Mouse (Mus musculus) urinary bladder, adult 2 months (tissue): ENCODE measurements at regions not wholly inside any gene's neighbourhood (a gene's known extent, or its start where the extent isn't known, plus 50 kb on each side); places are given as distances from the start of the nearest gene placed in this dataset.

Experiments
- DNase-seq: peaks from one replicate; pipeline ENCODE4 v3.0.0; 2022; ENCODE audit warnings: low spot score

DNA sequence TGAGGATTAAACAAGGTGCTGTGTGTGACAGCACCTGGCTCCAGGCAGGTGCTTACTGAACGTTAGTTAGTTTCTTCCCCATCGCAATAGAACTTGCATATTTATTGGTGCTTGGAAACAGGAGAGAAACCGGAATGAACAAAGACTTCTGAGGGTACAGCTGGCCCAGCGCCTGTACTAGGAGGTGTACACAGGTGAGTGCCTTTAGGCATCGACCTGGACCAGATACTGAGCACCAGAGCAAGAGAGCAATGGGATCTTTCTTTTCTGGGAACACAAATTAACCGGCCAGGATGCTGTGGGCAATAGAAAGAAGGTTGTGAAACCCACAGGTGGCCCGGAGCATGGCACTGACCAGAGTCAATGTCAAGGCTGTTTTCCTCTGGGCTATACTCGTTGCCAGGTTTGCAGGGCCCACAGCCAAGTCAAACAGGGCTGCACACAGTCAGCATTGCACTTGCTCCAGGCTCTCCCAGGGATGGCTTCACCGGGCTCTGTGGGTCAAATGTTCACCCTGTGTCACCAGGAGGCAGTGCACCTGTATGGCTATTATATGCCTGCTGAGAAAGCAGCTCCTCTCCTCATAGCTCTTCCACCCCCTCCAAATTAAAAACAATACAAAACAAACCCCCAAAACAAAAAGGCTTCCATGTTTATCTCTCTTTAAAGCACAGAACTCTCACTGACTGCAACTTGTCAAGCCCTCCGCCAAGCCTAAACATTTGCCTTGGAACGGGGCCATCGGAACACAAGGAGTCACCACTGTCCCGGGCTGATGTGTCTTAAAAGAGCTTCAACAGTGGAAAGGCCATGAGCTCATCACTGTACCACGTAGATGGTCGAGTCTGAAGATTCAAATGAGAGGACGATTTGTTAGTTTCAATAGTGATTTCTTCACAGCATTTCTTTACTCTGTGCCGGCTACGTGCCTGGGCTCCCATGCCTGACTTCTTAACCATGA is 629.1 kb downstream of the Rnf144a start:
- DNase-seq, result no peak

DNA sequence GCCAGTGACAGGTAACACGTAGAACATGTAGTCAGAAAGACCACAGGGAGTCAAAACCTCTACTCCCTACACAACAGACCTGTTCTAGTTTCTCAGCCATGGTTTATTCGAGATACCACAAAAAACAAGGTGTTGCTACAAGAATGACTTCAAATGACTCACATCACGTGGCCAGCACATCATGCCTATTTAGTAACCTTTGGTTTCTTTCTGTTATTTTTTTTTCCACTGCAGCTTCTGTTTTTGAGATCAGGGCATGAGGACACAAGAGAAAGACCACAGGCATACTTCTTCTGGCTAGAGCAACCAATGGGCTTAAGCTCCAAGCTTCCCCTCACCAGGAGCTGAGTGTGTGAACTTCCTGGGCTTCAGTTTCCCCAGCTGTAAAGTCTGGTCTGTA is 630.7 kb downstream of the Rnf144a start:
- no peak for DNase-seq

DNA sequence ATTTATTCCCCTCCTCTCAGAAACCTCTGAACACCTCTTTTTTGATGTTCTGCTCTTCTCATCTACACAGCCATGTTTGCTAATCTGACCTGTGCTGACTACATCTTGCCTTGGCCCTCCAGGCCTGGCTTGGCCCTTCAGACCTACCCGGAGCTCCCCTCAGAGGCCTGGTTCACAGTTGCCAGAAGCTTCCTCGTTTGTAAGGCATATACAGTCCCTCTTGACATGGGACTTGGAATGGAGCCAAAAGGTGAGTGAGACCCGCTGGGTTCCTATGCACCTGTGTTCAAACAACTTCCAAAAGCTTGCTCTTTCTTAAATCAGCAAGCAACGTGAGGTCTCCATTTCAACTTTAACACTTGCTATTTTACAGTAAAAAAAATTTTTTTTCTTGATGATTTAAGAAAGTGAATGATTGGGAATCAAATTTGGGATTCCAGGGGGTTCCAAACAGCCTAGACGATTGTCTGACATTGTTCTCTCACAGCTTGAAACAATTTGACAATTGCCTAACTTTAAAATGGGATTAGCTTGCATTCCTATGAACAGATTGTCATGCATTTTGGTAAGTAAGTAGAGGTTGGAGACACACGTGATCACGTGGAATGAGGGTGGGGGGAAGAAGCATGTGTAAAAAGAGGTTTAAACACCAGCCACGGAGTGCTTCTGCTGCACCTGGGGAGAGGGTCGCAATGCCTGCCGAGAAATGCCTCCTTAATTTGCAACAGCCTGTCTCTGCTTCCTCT is 631.9 kb downstream of the Rnf144a start:
- DNase-seq, result no peak

DNA sequence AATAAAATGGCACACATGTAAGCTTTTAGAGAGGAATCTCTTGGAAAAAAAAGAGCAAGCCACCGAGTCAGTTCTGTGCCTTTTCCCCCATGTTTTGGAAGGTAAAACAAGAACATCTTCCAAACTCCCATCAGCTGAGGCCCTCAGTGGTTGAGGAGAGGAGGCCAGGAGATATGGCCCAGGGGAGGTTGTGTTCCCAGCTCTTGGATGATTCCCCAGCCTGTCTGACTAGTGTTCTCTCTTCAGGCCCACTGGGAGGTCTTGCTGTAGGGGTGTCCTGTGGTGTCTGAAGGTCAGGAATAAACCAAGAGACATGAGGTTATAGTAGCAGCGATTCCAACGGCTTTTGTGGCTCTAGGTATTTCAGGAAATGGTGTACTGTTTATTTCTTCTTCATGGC is 643.2 kb downstream of the Rnf144a start:
- no peak for DNase-seq

DNA sequence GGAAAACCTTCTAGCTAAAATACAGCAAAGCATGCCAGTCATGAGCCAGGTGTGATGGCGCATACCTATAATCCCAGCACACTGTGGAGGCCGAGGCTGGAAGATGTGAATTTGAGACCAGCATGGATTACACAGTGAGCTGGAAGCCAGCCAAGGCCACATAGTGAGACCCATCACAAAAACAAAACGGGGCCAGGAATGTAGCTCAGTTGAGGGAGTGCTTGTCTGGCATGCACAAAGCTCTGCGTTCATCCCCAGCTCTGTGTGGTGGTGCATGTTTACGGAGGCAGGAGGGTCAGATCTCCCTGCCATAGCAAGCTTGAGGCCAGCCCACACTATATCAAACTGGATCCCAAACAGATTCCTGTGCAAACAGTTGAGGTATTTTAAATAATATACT is 646.4 kb downstream of the Rnf144a start:
- no peak for DNase-seq

DNA sequence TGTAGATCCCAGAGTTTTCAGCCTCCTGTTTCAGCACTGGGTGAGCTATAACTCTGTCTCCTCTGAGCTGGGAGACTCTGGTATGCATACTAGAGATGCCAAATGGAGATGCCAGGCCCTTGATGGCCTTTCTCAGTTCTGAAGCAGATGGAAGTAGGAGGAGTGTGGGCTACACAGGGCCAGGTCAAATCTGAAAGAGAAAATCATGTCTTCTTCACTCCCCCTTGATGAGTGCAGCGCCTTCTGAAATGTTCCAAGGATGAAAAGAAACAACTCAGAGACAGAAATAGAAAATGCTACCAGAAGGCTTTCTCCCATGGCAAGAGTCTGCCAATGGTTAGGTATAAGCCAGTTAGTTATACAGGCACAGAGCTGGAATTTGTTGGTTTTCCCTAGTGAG is 652.0 kb downstream of the Rnf144a start:
- no peak for DNase-seq

DNA sequence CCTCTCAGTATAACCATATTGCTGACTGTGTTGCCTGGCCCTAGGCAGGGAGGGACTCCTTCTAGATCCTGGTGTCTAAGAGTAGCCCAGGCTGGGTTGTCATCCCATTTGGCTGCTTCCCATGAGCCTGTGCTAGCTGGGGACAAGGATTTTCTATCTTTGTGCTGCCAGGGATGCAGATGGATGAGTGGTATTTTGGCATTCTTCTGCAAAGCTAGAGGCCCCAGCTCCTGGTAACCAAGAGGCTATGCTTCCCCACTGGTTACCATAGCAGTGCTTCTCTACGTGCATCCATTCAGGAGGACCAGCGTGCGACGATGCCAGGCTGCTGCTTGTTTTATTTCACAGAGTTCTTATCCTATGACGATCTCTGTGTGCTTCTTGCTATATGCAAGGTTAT is 658.0 kb downstream of the Rnf144a start:
- DNase-seq, result no peak

DNA sequence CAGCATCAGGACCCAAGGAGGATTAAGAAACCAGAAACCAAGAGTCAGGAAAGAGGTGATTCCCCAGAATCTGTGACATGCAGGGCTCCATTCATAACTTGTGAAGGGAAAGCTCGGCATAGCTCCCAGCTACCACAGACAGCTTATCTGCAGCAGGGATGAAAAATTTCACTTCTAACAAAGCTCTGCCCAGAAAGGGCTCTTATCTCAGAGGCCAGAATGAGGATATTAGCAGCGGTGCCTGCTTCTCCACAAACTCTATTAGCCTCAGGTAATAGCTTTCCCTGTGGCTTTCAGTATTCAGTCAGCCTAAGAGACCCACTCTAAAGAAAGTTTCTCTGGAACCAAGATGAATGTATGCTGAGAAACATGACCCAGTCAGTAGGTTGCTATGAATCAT is 636.9 kb upstream of the Id2 start:
- DNase-seq, result no peak

DNA sequence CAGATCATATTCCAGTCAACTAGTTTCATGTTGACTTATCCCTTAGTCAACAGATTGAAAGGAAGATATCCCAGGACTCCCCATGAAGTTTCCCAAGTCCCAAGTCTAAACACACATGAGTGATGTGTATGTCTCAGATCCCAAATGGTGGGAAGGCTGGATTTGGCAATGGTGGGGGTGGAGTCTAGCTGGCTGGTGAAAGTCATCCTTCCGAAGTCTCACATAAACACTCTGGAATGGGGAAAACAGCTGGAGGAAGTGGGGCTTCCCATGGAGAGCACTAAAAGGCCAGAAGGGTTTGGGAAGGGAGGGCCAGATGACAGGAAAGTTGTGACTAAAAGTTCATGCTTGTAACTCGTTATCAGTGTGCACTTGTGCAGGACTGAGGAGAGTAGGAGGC is 628.8 kb upstream of the Id2 start:
- DNase-seq, result no peak

DNA sequence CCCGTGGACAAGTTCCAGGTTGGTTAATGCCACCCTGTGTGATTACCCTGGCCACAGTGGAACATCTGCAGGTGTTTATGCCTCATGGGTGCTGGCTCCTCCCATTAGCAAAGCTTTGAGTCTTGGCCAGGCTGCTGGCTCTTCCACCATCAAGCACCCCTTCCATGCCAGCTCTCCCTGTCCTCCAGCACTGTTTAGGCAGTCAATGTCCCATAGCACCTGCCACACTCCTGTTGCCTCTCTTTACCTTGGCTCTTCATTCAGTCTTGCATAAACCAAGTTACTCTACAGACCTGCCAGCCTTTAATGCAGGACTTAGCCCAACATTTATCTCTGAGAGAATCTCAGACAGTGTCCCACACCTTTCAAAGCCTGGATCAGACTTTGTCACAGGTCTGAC is 614.2 kb upstream of the Id2 start:
- no peak for DNase-seq

DNA sequence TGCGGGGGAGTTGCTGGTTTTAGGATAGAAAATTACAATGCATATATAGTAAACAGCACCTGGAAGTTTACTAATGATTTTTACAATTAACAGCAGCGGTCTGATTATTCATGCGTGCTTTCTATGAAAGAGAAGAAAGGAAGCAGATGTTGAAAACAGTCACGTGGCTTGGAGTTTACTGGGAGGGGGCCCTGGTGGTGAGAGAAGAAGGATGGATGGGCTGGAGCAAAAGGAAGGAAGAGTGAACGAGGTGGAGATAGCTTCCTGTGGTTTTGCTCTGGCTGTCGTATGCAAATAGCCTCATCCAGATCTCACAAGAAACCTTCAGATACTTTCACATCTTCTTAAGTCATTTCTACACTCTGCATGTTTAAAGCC is 606.1 kb upstream of the Id2 start:
- no peak for DNase-seq

DNA sequence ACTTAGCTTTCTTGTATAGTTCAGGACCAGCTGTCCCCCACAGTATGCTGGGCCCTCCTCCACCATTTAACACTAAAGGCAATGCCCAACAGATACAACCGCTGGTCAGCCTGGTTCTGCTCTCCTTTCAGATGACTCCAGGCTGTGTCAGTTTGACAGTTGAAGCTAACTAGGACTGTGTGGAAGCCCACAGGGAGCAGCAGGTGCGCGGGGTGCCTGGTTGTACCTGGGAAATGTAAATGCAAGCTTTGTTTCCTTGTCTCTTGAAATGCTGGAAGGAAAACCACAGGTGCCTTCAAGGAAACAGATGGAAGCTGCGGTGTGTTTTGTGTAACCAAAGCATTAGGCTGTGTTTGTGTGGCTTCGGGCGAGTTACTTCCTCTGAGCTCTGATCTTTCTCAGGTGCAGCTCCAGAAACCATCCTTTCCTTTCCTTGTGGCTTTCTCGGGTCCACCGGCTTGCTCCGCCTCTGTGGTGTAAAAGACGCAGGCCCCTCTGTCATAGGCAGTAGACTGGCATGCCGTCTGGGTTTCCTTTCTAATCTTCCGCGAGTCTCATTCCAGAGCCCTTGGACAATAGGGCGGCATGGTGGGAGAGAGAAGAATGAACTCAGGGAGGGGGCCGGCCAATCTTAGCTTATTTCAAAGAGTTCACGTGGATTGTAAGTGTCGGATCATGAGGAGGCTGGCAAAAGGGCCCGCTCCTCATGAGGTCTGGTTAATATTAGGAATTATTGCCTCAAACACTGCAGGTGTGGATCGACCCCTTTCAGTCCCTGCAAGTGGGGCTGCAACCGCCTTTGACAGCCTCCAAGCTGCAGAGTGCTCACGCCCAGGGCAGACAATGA is 605.5 kb upstream of the Id2 start:
- no peak for DNase-seq

DNA sequence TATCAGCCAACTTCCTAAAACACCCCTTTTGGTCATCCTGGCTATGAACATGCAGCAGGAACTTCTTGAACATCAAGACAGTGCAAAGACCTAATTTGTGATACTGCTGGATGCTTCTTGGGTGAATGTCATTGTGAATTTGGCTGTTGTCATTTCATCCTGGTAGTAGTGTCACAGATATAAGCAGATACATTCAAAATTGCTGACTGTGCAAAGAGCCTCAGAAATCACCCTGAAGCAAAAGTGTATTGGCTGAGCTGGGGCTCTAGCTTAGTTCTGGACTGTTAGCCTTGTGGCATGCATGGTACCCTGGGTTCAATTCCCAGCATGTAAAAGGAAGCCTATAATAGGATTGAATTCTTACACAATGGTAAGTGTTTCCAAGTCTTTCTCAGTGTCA is 590.1 kb upstream of the Id2 start:
- DNase-seq, result no peak

DNA sequence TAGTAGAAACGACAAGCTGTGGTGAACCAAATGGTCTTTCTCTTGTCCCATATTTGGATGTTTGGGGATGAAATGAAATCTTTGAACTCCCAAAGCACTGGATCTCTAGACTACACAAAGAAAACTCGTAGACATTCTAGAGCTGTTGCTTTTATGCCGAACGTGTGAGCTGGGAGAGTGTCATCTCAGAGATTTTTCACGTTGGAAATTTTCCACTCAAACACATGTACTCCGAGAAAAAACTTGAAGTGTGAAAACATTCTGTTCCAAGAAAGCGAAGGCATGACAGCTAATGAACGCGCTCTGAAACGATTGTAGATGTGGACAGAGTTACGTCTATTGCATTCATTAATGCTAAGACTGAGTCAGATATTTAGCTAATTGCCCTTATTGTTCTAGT is 579.7 kb upstream of the Id2 start:
- no peak for DNase-seq

DNA sequence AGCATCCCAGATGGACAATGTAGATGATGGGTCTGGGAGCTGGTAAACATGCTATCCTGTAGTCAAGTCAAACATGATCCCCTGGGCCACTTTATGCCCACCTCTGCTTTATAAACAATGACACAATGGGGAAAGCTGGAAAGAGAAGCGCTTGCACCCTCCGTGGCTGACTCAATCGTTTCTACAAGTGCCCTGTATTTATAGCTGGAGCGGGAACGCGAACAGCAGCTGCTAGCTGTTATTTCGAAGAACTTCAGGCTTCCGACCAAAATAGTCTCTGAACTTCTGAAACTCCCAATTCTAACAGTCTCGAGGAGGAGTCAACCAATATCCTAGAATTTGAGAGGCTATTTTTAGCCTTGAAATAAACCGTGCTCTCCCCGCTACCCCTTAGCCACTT is 571.4 kb upstream of the Id2 start:
- no peak for DNase-seq

DNA sequence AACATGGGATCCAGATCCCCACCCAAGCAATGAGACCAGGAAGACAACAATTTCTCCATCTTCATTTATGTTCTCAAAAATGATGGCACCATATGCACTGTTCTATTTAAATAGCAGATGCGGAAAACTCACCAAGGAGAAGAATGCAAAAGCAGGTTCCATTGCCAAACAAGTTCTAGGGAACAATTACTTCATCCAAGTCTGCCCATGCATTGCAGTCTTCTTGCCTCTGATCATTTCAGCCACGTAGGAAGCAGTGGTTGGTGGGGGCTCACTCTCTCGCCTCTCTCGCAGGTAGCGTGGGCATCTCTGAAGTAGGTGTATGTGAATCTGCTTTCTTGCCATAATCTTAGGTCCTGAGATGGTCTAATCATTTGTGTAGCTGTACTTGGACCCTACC is 557.5 kb upstream of the Id2 start:
- DNase-seq, result no peak

DNA sequence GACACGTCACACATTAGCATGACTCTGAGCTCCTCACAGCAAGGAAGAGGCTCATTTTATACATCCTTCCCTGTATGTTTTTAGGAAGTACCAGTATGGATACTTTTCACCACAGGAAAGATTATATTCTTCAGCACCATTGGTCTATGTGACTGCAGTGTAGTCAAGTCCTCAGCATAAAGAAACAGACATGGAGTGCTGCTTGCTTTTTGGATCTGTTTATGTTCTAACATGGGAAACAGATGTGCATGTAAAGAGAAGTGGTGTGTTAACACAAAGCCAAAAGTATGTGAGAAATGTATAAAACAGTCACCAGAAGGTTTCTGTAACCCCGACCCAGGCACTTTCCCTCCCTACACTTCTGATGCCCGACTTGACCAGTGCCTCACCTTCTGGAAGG is 553.3 kb upstream of the Id2 start:
- no peak for DNase-seq

DNA sequence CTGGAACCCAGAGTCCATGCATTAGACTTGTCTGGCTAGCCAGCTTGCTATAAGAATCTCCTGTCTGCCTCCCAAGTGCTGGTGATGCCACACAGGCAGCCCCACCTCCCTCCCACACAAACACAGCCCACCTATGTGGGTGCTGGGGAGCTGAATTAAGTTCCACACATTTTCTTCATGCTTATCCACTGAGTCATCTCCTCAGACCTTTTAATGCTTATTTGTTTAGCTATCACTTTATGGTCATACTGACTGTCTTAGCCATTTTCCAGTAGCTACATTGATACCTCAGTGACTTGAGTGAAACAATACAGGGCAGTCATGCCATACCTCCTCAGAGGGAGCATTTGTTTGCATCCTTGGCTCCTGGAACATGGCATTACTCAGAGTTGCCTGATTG is 531.1 kb upstream of the Id2 start:
- no peak for DNase-seq

DNA sequence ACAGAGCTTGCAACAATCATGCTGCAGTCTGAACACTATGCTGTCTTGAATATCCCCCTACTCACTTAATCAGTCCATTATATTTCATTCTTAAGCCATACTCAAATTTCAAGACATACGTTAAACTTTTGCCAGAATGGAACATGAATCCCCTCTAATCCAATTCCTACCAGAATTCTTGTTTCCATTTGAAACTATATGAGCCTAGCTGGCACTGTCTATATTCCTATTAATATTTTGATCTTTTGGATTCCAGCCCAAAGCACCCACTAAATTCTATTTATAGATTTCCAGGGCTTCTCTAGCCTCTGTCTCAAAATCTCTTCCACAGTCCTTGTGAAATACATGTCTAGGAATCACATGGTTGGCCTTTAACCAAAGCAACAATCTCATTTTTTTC is 528.9 kb upstream of the Id2 start:
- DNase-seq, result no peak

DNA sequence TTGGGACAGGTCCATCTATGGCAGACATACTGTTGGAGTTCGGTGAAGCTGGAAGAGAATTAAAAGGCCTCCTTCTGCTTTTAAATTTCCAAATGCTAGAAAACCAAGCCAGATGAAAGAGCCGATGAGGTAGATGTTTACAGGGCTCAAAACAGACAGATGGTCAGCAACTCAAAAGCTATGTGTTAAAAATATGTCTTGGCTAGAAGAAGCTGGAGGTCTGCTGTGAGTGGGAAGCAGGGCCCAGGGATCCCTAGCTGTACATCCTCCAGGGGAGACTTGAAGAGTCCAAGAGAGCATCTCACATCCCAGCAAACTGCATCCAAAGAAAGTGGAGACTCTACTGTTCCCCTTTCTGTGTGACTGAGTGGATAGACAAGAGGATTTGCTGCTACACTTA is 526.5 kb upstream of the Id2 start:
- no peak for DNase-seq

DNA sequence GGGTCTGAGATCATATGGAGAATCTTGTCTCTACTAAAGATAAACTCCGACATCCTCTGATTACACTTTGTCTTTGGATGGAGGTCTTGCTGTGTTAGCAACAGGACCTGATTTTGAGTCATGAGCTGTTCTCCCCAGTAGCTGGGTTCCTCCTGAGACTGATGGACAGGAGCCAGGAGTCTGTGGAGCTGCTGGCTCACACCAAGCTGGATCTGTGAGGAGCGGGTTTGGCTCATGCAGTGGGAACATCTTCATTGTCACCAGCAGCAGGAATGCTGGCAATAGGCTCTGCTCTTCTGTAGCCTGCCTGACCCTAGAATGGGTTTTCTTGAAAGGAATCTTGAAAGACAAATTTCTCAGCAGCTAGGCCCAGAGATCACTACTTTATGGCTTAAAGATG is 524.2 kb upstream of the Id2 start:
- no peak for DNase-seq

DNA sequence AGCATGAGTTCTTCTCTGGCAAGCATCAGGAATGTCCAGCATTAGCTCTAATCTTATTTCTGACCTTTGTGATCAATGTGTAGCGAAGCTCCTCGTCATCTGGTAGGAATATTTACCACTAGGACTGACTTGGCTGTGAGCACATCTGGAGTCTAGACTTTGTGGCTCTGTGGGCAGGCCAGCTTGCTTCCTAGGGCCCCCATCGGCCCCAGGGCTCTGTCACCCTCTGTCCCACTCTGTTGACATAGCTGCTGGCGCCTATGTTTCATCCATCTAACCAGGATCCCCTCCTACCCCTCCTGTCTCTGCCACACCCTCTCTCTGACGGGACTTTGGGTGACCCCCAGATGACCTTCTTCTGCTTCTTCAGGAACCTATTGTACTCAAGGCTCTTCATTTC is 520.6 kb upstream of the Id2 start:
- DNase-seq, result no peak

DNA sequence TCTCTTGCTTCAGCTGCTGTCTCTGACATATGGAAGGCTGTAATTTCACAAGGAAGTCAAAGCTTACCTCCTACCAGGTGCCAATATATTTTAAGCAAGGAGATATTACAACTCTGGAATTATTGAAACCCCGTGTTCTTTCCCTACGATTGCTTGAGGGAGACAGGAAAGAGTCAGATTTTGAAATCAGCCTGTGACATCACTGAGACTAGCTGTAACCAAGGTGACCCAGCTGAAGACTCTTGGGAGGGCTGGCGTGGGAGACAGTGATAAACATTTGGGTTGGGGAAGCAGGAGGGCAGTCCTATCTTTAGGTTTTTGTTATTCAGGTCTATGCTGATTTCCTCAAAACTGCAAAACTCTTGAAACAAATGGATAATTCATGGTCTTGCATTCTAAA is 518.4 kb upstream of the Id2 start:
- DNase-seq, result no peak
